Mouse (Mus musculus) hindbrain, embryonic 10.5 days (tissue): ENCODE measurements around the gene Gm5741. TPM values are rescaled to one million over a fixed set of nuclear protein-coding genes. Genes with fewer than 3 reads are reported as not detected.
A peak's percentile ranks its signal among the peaks of the same experiment; 100 is the strongest.
"Not testable (repeated sequence)": the region's sequence is repeated elsewhere in the genome, so short reads cannot be mapped to it uniquely, and the experiment has no call there.

Source experiments
- DNase-seq: peaks from one replicate; pipeline ENCODE4 v3.0.0-alpha.2; 2017; ENCODE audit warnings: low spot score
- H3K27ac ChIP-seq: fragments of 300-500 bp; sonication (generic); 2 replicates; pipeline ENCODE4 v1.5.1; 2016; ENCODE audit warnings: mild to moderate bottlenecking, moderate library complexity
- H3K27me3 ChIP-seq: fragments of 300-500 bp; sonication (generic); 2 replicates; pipeline ENCODE4 v1.6.1; 2016; ENCODE audit warnings: mild to moderate bottlenecking; ENCODE audit not compliant: poor library complexity, insufficient read depth, severe bottlenecking
- H3K36me3 ChIP-seq: fragments of 300-500 bp; sonication (generic); 2 replicates; pipeline ENCODE4 v1.6.1; 2016; ENCODE audit warnings: mild to moderate bottlenecking, moderate library complexity
- H3K4me1 ChIP-seq: fragments of 300-500 bp; sonication (generic); replicated peaks from 2 replicates; pipeline ENCODE4 v1.6.1; 2016; ENCODE audit warnings: mild to moderate bottlenecking
- H3K4me3 ChIP-seq: fragments of 300-500 bp; sonication (generic); 2 replicates; pipeline ENCODE4 v1.5.1; 2016; ENCODE audit warnings: mild to moderate bottlenecking, moderate library complexity
- H3K9me3 ChIP-seq: fragments of 300-500 bp; sonication (generic); 2 replicates; pipeline ENCODE4 v1.6.1; 2016; ENCODE audit warnings: mild to moderate bottlenecking, moderate library complexity
- WGBS: fragments of 180-500 bp; shearing (Covaris S2); methylation state at CpG from one replicate; pipeline ENCODE4 v1.1.7; 2016; 5-methylcytosine and 5-hydroxymethylcytosine counted together
- polyA plus RNA-seq: library from polyadenylated mRNA; unstranded; fragments of >200 nt; fragmentation: Nextera tagmentation; extraction: Ambion mirVana; gene quantifications from 2 replicates; pipeline ENCODE4 v1.2.1, GENCODE M21; 2016

The Gm5741 gene
- polyA plus RNA-seq, 1 experiment from 2014 or later: 1.0 TPM

- no peaks in the 10 kb centered on the region for H3K9me3 ChIP-seq
- 91% methylated on average over 8 of the region's 8 CpGs for WGBS
- peaks cover 44% of the 10 kb centered on the region for H3K36me3 ChIP-seq
- DNase-seq: no peak
- H3K4me1 ChIP-seq: peaks cover 40% of the 10 kb centered on the region
- no peak overlapping the region for H3K27ac ChIP-seq
- no peak overlapping the region for H3K4me3 ChIP-seq
- no peaks in the 10 kb centered on the region for H3K27me3 ChIP-seq
Observed at GRCm38 (mm10) chr8:85084633-85085032, 16.9 kb upstream of the Gm5741 start.

- peak; percentile 75 for DNase-seq
- Histone ChIP-seq H3K4me1 (peaks cover 45% of the 10 kb centered on the region), H3K36me3 (peaks cover 46% of the 10 kb centered on the region), H3K27ac (peak within 1 kb of the TSS; percentile 83), H3K4me3 (peak within 1 kb of the TSS; percentile 70), H3K9me3 (no peaks in the 10 kb centered on the region), H3K27me3 (no peaks in the 10 kb centered on the region)
- WGBS: 2% methylated on average over 30 of the region's 30 CpGs
Observed at GRCm38 (mm10) chr8:85083108-85083813, 15.5 kb upstream of the Gm5741 start, which contains the start of gene Man2b1. Gene Man2b1, plus strand, starts transcription at chr8:85083270.

GRCm38 (mm10) chr8:85082169-85082568 is 14.4 kb upstream of the Gm5741 start:
- peaks cover 45% of the 10 kb centered on the region for H3K4me1 ChIP-seq
- not testable (repeated sequence) for H3K27me3 ChIP-seq, H3K9me3 ChIP-seq, DNase-seq, H3K27ac ChIP-seq, H3K4me3 ChIP-seq
- H3K36me3 ChIP-seq: peaks cover 43% of the 10 kb centered on the region
- WGBS: 93% methylated on average over 4 of the region's 4 CpGs

GRCm38 (mm10) chr8:85081216-85081555 is 13.4 kb upstream of the Gm5741 start, which contains the start of gene Wdr83:
Gene Wdr83, minus strand, starts transcription at chr8:85081306.
- peaks cover 45% of the 10 kb centered on the region for H3K4me1 ChIP-seq
- peak within 1 kb of the TSS; percentile 89 for H3K27ac ChIP-seq

GRCm38 (mm10) chr8:85080532-85081215 is 12.9 kb upstream of the Gm5741 start, which contains the start of gene Wdr83os:
Gene Wdr83os, plus strand, starts transcription at chr8:85080740.
- H3K4me1 ChIP-seq: peaks cover 45% of the 10 kb centered on the region
- H3K36me3 ChIP-seq: peaks cover 44% of the 10 kb centered on the region
- no peaks in the 10 kb centered on the region for H3K27me3 ChIP-seq
- H3K9me3 ChIP-seq: no peaks in the 10 kb centered on the region
- peak within 1 kb of the TSS; percentile 98 for H3K4me3 ChIP-seq
- under 1% methylated on average over 30 of the region's 30 CpGs for WGBS
- H3K27ac ChIP-seq: peak within 1 kb of the TSS; percentile 89
- DNase-seq: peak; percentile 70

More at GRCm38 (mm10) chr8:85081216-85081555, 13.4 kb upstream of the Gm5741 start, which contains the start of gene Wdr83:
- peak; percentile 53 for DNase-seq
- H3K36me3 ChIP-seq: peaks cover 42% of the 10 kb centered on the region
- no peaks in the 10 kb centered on the region for H3K9me3 ChIP-seq
- 3% methylated on average over 9 of the region's 9 CpGs for WGBS
- H3K4me3 ChIP-seq: peak within 1 kb of the TSS; percentile 98
- H3K27me3 ChIP-seq: no peaks in the 10 kb centered on the region

GRCm38 (mm10) chr8:85080214-85080531 is 12.4 kb upstream of the Gm5741 start:
- H3K4me3 ChIP-seq: peak overlapping the region; percentile 98
- peak overlapping the region; percentile 89 for H3K27ac ChIP-seq
- H3K27me3 ChIP-seq: no peaks in the 10 kb centered on the region
- no peak for DNase-seq
- no peaks in the 10 kb centered on the region for H3K9me3 ChIP-seq
- H3K36me3 ChIP-seq: peaks cover 44% of the 10 kb centered on the region
- H3K4me1 ChIP-seq: peaks cover 45% of the 10 kb centered on the region
- WGBS: under 1% methylated on average over 25 of the region's 25 CpGs

- Histone ChIP-seq H3K27me3 (no peaks in the 10 kb centered on the region), H3K27ac (no peak overlapping the region), H3K4me3 (no peak overlapping the region), H3K4me1 (peaks cover 36% of the 10 kb centered on the region), H3K36me3 (peaks cover 62% of the 10 kb centered on the region), H3K9me3 (no peaks in the 10 kb centered on the region)
- 1% methylated on average over 2 of the region's 2 CpGs for whole genome bisulfite sequencing
- peak; percentile 82 for DNase-seq
Observed at GRCm38 (mm10) chr8:85076993-85077392, 9.2 kb upstream of the Gm5741 start.

- peaks cover 62% of the 10 kb centered on the region for H3K36me3 ChIP-seq
- H3K4me1 ChIP-seq: peaks cover 31% of the 10 kb centered on the region
- no peak overlapping the region for H3K4me3 ChIP-seq
- no peaks in the 10 kb centered on the region for H3K9me3 ChIP-seq
- 78% methylated on average over 9 of the region's 9 CpGs for WGBS
- DNase-seq: peak; percentile 24
- no peaks in the 10 kb centered on the region for H3K27me3 ChIP-seq
- no peak overlapping the region for H3K27ac ChIP-seq
Observed at GRCm38 (mm10) chr8:85076001-85076400, 8.2 kb upstream of the Gm5741 start.

GRCm38 (mm10) chr8:85074617-85075016 is 6.8 kb upstream of the Gm5741 start:
- Histone ChIP-seq H3K9me3 (no peaks in the 10 kb centered on the region), H3K4me3 (no peak overlapping the region), H3K4me1 (peaks cover 29% of the 10 kb centered on the region), H3K27ac (no peak overlapping the region), H3K36me3 (peaks cover 62% of the 10 kb centered on the region), H3K27me3 (no peaks in the 10 kb centered on the region)
- DNase-seq: no peak
- WGBS: 89% methylated on average over 10 of the region's 10 CpGs

- H3K36me3 ChIP-seq: peaks cover 57% of the 10 kb centered on the region
- no peaks in the 10 kb centered on the region for H3K27me3 ChIP-seq
- H3K9me3 ChIP-seq: no peaks in the 10 kb centered on the region
- 0 out of 2 replicates have a peak overlapping the region, but pooled peaks have one; percentile 88 for H3K4me3 ChIP-seq
- no peak overlapping the region for H3K27ac ChIP-seq
- peaks cover 25% of the 10 kb centered on the region for H3K4me1 ChIP-seq
- no peak for DNase-seq
- WGBS: 87% methylated on average over 10 of the region's 10 CpGs
Observed at GRCm38 (mm10) chr8:85074167-85074566, 6.4 kb upstream of the Gm5741 start.

GRCm38 (mm10) chr8:85073041-85073612 is 5.3 kb upstream of the Gm5741 start:
- DNase-seq: no peak
- 93% methylated on average over 15 of the region's 15 CpGs for WGBS
- Histone ChIP-seq H3K27ac (no peak overlapping the region), H3K4me1 (peaks cover 24% of the 10 kb centered on the region), H3K36me3 (peaks cover 47% of the 10 kb centered on the region), H3K4me3 (peak overlapping the region; percentile 88), H3K27me3 (no peaks in the 10 kb centered on the region), H3K9me3 (no peaks in the 10 kb centered on the region)

GRCm38 (mm10) chr8:85072364-85072929 is 4.7 kb upstream of the Gm5741 start:
- Histone ChIP-seq H3K4me3 (peak overlapping the region; percentile 88), H3K36me3 (peaks cover 49% of the 10 kb centered on the region)
- no peak for DNase-seq

More at GRCm38 (mm10) chr8:85072364-85072929, 4.7 kb upstream of the Gm5741 start:
- Histone ChIP-seq H3K4me1 (peaks cover 30% of the 10 kb centered on the region), H3K27ac (peak overlapping the region; percentile 95), H3K27me3 (no peaks in the 10 kb centered on the region), H3K9me3 (no peaks in the 10 kb centered on the region)
- WGBS: 43% methylated on average over 9 of the region's 9 CpGs
